ENCODE assay signal across 8 mouse cellular contexts in the genomic region with DNA sequence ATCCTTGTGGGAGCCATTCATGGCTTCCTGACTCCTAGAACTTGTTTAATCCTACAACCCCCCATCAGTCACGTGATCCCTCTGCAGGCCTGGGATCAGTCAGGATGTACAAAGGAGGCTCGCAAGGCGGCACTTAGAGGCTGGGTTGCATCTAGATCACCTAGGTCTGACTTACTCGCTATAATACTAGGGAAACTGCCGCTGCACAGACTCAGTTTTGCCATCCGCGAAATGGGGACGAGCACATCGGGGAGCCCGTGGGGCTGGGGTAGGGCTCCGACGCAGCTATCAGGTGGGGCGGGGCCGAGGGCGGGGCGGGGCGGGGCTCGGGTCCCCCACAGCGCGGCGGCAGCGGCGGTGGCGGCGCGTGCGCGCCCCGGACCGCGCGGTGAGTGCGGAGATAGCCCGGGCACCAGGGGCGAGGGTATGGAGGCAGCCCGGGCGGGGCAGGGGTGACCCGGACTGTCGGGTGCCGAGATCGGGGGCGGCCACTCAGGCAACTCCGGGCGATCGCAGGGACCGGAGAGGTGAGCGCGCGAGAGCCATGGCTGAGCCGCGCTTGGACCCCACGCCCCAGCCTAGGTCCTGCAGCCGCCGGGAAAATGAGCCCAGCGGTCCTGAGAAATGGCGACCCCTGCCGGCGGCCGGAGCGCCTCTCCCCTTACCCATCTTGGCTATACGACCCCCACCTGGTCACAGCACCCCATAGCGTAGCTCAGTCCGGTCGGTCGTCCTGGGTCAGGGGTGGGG. TPM values are rescaled to one million over a fixed set of nuclear protein-coding genes. Genes with fewer than 3 reads are reported as not detected.
DNase-seq lines count a peak whose midpoint lies in the region; ATAC-seq and TF ChIP-seq lines count a peak whose summit lies in the region.

TSS of gene Gm20532 (plus strand) at position 346 of the 750 bp plus-strand sequence.

- WGBS in forebrain, postnatal 0 days: under 1% methylated on average over 65 of the region's 65 CpGs
- under 1% methylated on average over 58 of the region's 65 CpGs for WGBS in hindbrain, embryonic 16.5 days

- peaks cover 23% of the 10 kb centered on the region for H3K27me3 ChIP-seq in erythroblast, embryonic 14.5 days (ENCODE audit: control insufficient read depth)
- H3K27me3 ChIP-seq in forebrain, postnatal 0 days (ENCODE audit: insufficient read depth, low read length): no peaks in the 10 kb centered on the region
- H3K27me3 ChIP-seq in hindbrain, embryonic 16.5 days (replicated peaks; ENCODE audit: control insufficient read depth, insufficient read depth, low read length): no peaks in the 10 kb centered on the region

- peak within 1 kb of the TSS; percentile 70 for H3K9ac ChIP-seq in forebrain, postnatal 0 days
- H3K9ac ChIP-seq in hindbrain, embryonic 16.5 days (ENCODE audit: low read depth, low read length): peak within 1 kb of the TSS; percentile 82

- intact Hi-C loops in left cerebral cortex, postnatal 25 days (cut with DNase I): loop anchor here (1.0 kb wide), 1 partner anchor 54 kb away; no protein-coding TSS in a partner anchor

- ATAC-seq in erythroblast, adult 5-6 weeks (replicated peaks; ENCODE audit: low FRiP score, poor library complexity, severe bottlenecking): no peak
- peak; percentile 79 for ATAC-seq in forebrain, postnatal 0 days
- peak; percentile 82 for ATAC-seq in hindbrain, embryonic 16.5 days

- H3K36me3 ChIP-seq in erythroblast, embryonic 14.5 days (ENCODE audit: control insufficient read depth): peaks cover 12% of the 10 kb centered on the region; the same call in 1 of the 2 replicates
- no peaks in the 10 kb centered on the region for H3K36me3 ChIP-seq in forebrain, postnatal 0 days (ENCODE audit: insufficient read depth)
- no peaks in the 10 kb centered on the region for H3K36me3 ChIP-seq in hindbrain, embryonic 16.5 days (ENCODE audit: control insufficient read depth, insufficient read depth, low read length)

- peak within 1 kb of the TSS; percentile 65 for H3K4me3 ChIP-seq in erythroblast, embryonic 14.5 days (replicated peaks)
- peak within 1 kb of the TSS; percentile 59 for H3K4me3 ChIP-seq in forebrain, postnatal 0 days (ENCODE audit: low read depth, low read length)
- peak within 1 kb of the TSS; percentile 63 for H3K4me3 ChIP-seq in hindbrain, embryonic 16.5 days (ENCODE audit: low read length)

- TF ChIP-seq CTCF in forebrain, postnatal 0 days (IDR thresholded peaks at IDR 0.05; ENCODE audit: low read depth): peak; percentile 71

- H3K9me3 ChIP-seq in erythroblast, embryonic 14.5 days (ENCODE audit: control insufficient read depth, low read length): no peaks in the 10 kb centered on the region
- no peaks in the 10 kb centered on the region for H3K9me3 ChIP-seq in forebrain, postnatal 0 days (ENCODE audit: low read length)
- no peaks in the 10 kb centered on the region for H3K9me3 ChIP-seq in hindbrain, embryonic 16.5 days (ENCODE audit: control insufficient read depth, low read length)

- peaks cover 36% of the 10 kb centered on the region for H3K4me1 ChIP-seq in erythroblast, embryonic 14.5 days (ENCODE audit: control insufficient read depth)
- 0 out of 2 replicates have a peak, but pooled peaks cover 5% of the 10 kb centered on the region for H3K4me1 ChIP-seq in forebrain, postnatal 0 days (ENCODE audit: insufficient read depth)
- H3K4me1 ChIP-seq in hindbrain, embryonic 16.5 days (ENCODE audit: control insufficient read depth, insufficient read depth, low read depth, low read length): peaks cover 8% of the 10 kb centered on the region; the same call in 1 of the 2 replicates

- H3K27ac ChIP-seq in forebrain, postnatal 0 days (ENCODE audit: low read depth, low read length): no peak within 1 kb of the TSS; the same call in 1 of the 2 replicates
- peak within 1 kb of the TSS; percentile 37; the same call in 1 of the 2 replicates for H3K27ac ChIP-seq in hindbrain, embryonic 16.5 days (ENCODE audit: low read depth, low read length)

- H3K4me2 ChIP-seq in forebrain, postnatal 0 days (ENCODE audit: low read depth): peak within 1 kb of the TSS; percentile 86
- peak within 1 kb of the TSS; percentile 88 for H3K4me2 ChIP-seq in hindbrain, embryonic 16.5 days (ENCODE audit: low read length)

- DNase-seq in cerebellum, adult 18-20 months: peak; percentile 50 to 74
- peak; percentile 66 for DNase-seq in forebrain, postnatal 0 days
- peak; percentile 56 to 69 for DNase-seq in left cerebral cortex, postnatal 25 days (ENCODE audit: low spot score in 2 of 2)
- peak; percentile 84 for DNase-seq in mesoderm, embryonic 11.5 days (ENCODE audit: low read depth, low spot score)
- peak; percentile 81 for DNase-seq in right cerebral cortex, postnatal 4 days

RNA-seq across cellular contexts. Expression of gene Gm20532, which starts in this region (rescaled TPM):
- not detected in 2 replicates for polyA plus RNA-seq in erythroblast, embryonic 14.5 days (2012)
- total RNA-seq in erythroblast, adult 5-6 weeks (2015; ENCODE audit: low replicate concordance): not detected in 2 replicates
- total RNA-seq in erythroblast, adult 5-6 weeks (2017; ENCODE audit: low replicate concordance): not detected in 2 replicates
- not detected in 2 replicates for total RNA-seq in forebrain, postnatal 0 days (2014; rRNA removed)
- not detected in 2 replicates for polyA plus RNA-seq in forebrain, postnatal 0 days (2015; fragmentation: Nextera tagmentation; extraction: Ambion mirVana)
- polyA plus RNA-seq in hindbrain, embryonic 16.5 days (2015; fragmentation: Nextera tagmentation; extraction: Ambion mirVana): not detected in 2 replicates
- total RNA-seq in left cerebral cortex, postnatal 25 days (2021): not detected

Comparison
In these comparisons a context has a peak if more than half of its experiments do, and no peak if none do; other contexts are left out.
1. Peak in DNase-seq, ATAC-seq, H3K4me3 ChIP-seq, H3K9ac ChIP-seq and H3K4me2 ChIP-seq in forebrain, postnatal 0 days; RNA of the gene not detected or under 1 TPM.
2. Peak in ATAC-seq, H3K4me3 ChIP-seq, H3K27ac ChIP-seq, H3K9ac ChIP-seq and H3K4me2 ChIP-seq in hindbrain, embryonic 16.5 days; RNA of the gene not detected or under 1 TPM.
3. Peak in DNase-seq in left cerebral cortex, postnatal 25 days; RNA of the gene not detected or under 1 TPM.